Mouse (Mus musculus): ENCODE data around the gene Nalcn. TPM values are rescaled to one million over a fixed set of nuclear protein-coding genes. Genes with fewer than 3 reads are reported as not detected.

The Nalcn gene
- polyA plus RNA-seq, 1 experiment from 2014 or later, result 0.84 TPM

DNA sequence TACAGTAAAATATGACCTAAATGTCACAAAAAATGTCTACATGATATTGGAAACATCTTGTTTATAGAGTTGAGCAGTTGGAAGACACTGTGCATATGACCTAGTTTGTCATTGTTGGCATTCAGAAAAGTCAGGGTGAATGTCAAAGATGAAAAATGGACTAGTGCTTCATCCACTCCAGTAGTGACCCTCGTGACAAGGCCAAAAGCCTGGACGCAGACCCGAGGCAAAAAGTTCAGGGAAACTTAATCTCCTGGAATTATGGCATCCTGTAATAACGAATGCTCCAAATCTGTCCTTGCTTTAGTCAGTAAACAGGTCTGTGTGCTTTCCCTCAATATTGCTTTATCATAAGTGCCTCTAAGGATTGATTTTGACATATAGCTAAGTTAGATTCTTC is 51.6 kb downstream of the Nalcn start:
- no peak overlapping the region for H3K27ac ChIP-seq
- no peaks in the 10 kb centered on the region for H3K9me3 ChIP-seq
- H3K9ac ChIP-seq, result no peak overlapping the region
- no peaks in the 10 kb centered on the region for H3K4me1 ChIP-seq
- no peaks in the 10 kb centered on the region for H3K36me3 ChIP-seq
- H3K4me2 ChIP-seq, result no peak overlapping the region
- H3K4me3 ChIP-seq, result no peak overlapping the region
- 74% methylated on average over 4 of the region's 4 CpGs for WGBS
- ATAC-seq (ENCODE audit: insufficient number of reproducible peaks, low FRiP score, low TSS enrichment, low read depth), result no peak
- no peaks in the 10 kb centered on the region for H3K27me3 ChIP-seq

DNA sequence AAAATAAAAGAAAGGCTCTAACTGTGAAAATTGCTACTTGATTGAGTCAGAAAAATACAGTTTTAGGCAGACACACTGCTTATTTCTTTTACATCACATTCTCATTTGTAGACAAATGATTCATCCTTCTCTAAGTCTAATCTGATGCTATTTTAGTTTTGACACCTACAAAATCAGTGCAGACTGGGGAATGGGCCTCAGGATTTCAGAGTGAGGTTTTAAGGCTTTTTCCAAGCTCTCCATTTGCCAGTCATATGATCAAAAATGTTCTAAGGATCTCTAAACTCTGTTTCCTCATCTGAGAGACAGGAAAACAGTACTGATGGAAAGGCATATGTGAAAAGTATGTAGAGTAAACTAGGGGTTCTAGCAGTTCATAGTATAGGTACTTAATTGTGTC is 52.0 kb downstream of the Nalcn start:
- ATAC-seq (ENCODE audit: insufficient number of reproducible peaks, low FRiP score, low TSS enrichment, low read depth), result no peak
- H3K27me3 ChIP-seq, result no peaks in the 10 kb centered on the region

GRCm38 (mm10) chr14:123566599-123566998 is 60.3 kb downstream of the Nalcn start:
- no peak overlapping the region for H3K4me2 ChIP-seq
- no peaks in the 10 kb centered on the region for H3K36me3 ChIP-seq
- H3K9ac ChIP-seq, result no peak overlapping the region
- H3K4me1 ChIP-seq, result no peaks in the 10 kb centered on the region
- no peak overlapping the region for H3K27ac ChIP-seq
- no peak for ATAC-seq (ENCODE audit: insufficient number of reproducible peaks, low FRiP score, low TSS enrichment, low read depth)
- H3K9me3 ChIP-seq, result no peaks in the 10 kb centered on the region
- 50% methylated on average over 2 of the region's 2 CpGs for WGBS
- H3K27me3 ChIP-seq, result no peaks in the 10 kb centered on the region
- no peak overlapping the region for H3K4me3 ChIP-seq

More for the DNA sequence above, 52.0 kb downstream of the Nalcn start:
- Histone ChIP-seq H3K9ac (no peak overlapping the region), H3K4me3 (no peak overlapping the region), H3K9me3 (no peaks in the 10 kb centered on the region), H3K4me1 (no peaks in the 10 kb centered on the region), H3K36me3 (no peaks in the 10 kb centered on the region), H3K4me2 (no peak overlapping the region), H3K27ac (no peak overlapping the region)

- Histone ChIP-seq H3K4me3 (no peak overlapping the region), H3K4me2 (no peak overlapping the region), H3K27me3 (no peaks in the 10 kb centered on the region), H3K9me3 (no peaks in the 10 kb centered on the region), H3K27ac (no peak overlapping the region), H3K9ac (no peak overlapping the region), H3K4me1 (no peaks in the 10 kb centered on the region), H3K36me3 (no peaks in the 10 kb centered on the region)
- ATAC-seq (ENCODE audit: insufficient number of reproducible peaks, low FRiP score, low TSS enrichment, low read depth), result no peak
These were observed 71.4 kb downstream of the Nalcn start for GRCm38 (mm10) chr14:123555533-123555932.

DNA sequence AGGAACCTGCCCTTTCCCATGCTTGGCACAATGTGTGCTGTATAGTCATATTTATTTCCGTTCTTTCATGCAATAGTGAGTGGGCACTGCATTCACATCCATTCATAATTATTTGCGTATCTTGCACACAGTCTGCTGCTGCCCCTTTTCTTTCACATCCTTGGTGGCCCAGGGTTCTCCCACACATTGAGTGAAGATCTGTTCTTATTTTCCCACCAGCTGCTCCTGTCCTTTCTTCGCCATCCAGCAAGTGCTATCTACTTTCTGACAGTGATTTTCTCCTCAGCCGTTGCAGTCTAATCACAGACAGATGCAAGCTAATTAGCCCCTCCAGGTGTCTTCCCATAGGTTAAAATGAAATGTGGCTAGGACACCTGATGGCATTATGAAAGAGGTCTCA is 72.0 kb downstream of the Nalcn start:
- Histone ChIP-seq H3K4me1 (no peaks in the 10 kb centered on the region), H3K27ac (no peak overlapping the region), H3K4me3 (no peak overlapping the region), H3K9ac (no peak overlapping the region), H3K36me3 (no peaks in the 10 kb centered on the region), H3K9me3 (no peaks in the 10 kb centered on the region), H3K4me2 (no peak overlapping the region), H3K27me3 (no peaks in the 10 kb centered on the region)
- whole genome bisulfite sequencing, result 48% methylated on average over 4 of the region's 4 CpGs
- ATAC-seq (ENCODE audit: insufficient number of reproducible peaks, low FRiP score, low TSS enrichment, low read depth), result no peak

- Histone ChIP-seq H3K9ac (no peak overlapping the region), H3K27me3 (no peaks in the 10 kb centered on the region), H3K4me3 (no peak overlapping the region), H3K9me3 (no peaks in the 10 kb centered on the region), H3K4me2 (no peak overlapping the region), H3K36me3 (no peaks in the 10 kb centered on the region), H3K27ac (no peak overlapping the region), H3K4me1 (no peaks in the 10 kb centered on the region)
- ATAC-seq (ENCODE audit: insufficient number of reproducible peaks, low FRiP score, low TSS enrichment, low read depth), result no peak
These were observed 84.6 kb downstream of the Nalcn start for GRCm38 (mm10) chr14:123542362-123542761.

GRCm38 (mm10) chr14:123535636-123536035 is 91.3 kb downstream of the Nalcn start:
- no peaks in the 10 kb centered on the region for H3K36me3 ChIP-seq
- H3K9me3 ChIP-seq, result no peaks in the 10 kb centered on the region
- H3K4me3 ChIP-seq, result no peak overlapping the region
- H3K4me1 ChIP-seq, result no peaks in the 10 kb centered on the region
- H3K4me2 ChIP-seq, result no peak overlapping the region
- no peaks in the 10 kb centered on the region for H3K27me3 ChIP-seq
- H3K9ac ChIP-seq, result no peak overlapping the region
- ATAC-seq (ENCODE audit: insufficient number of reproducible peaks, low FRiP score, low TSS enrichment, low read depth), result no peak
- no peak overlapping the region for H3K27ac ChIP-seq
- 31% methylated on average over 2 of the region's 2 CpGs for WGBS

GRCm38 (mm10) chr14:123533000-123533399 is 93.9 kb downstream of the Nalcn start:
- H3K36me3 ChIP-seq, result no peaks in the 10 kb centered on the region
- no peaks in the 10 kb centered on the region for H3K4me1 ChIP-seq
- H3K9me3 ChIP-seq, result no peaks in the 10 kb centered on the region
- no peak overlapping the region for H3K4me2 ChIP-seq
- no peaks in the 10 kb centered on the region for H3K27me3 ChIP-seq
- H3K27ac ChIP-seq, result no peak overlapping the region
- no peak overlapping the region for H3K9ac ChIP-seq
- 57% methylated on average over 1 of the region's 1 CpGs for WGBS
- no peak overlapping the region for H3K4me3 ChIP-seq
- ATAC-seq (ENCODE audit: insufficient number of reproducible peaks, low FRiP score, low TSS enrichment, low read depth), result no peak

DNA sequence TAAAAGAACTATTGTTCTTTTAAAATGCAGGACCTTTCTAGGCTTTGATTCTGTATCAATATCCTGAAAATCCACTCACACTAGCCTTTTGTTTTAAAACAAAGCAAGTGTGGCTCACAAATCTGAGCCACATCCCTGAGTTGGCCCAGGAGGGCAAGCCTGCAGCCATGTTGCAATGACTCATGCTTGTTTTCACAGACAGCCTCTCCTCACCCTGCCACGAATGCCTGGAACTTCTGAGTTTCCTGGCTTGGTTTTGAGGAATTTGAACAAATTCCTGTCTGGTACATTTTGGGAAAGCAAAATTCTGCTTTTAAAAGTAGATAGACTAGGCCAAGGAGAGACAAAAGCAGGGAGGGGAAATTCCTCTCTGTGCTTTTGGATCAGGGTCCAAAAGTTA is 95.7 kb downstream of the Nalcn start:
- Histone ChIP-seq H3K27ac (no peak overlapping the region), H3K9me3 (no peaks in the 10 kb centered on the region), H3K4me3 (no peak overlapping the region), H3K36me3 (no peaks in the 10 kb centered on the region), H3K4me1 (no peaks in the 10 kb centered on the region), H3K27me3 (no peaks in the 10 kb centered on the region), H3K4me2 (no peak overlapping the region), H3K9ac (no peak overlapping the region)
- ATAC-seq (ENCODE audit: insufficient number of reproducible peaks, low FRiP score, low TSS enrichment, low read depth), result no peak
- 11% methylated on average over 1 of the region's 1 CpGs for WGBS

GRCm38 (mm10) chr14:123529143-123529542 is 97.8 kb downstream of the Nalcn start:
- peak; percentile 65; the same call in 1 of the 2 replicates for ATAC-seq (ENCODE audit: insufficient number of reproducible peaks, low FRiP score, low TSS enrichment, low read depth)
- Histone ChIP-seq H3K4me2 (no peak overlapping the region), H3K4me3 (no peak overlapping the region), H3K4me1 (no peaks in the 10 kb centered on the region), H3K27me3 (no peaks in the 10 kb centered on the region), H3K9me3 (no peaks in the 10 kb centered on the region), H3K9ac (no peak overlapping the region), H3K27ac (no peak overlapping the region), H3K36me3 (no peaks in the 10 kb centered on the region)

- Histone ChIP-seq H3K36me3 (no peaks in the 10 kb centered on the region), H3K27me3 (no peaks in the 10 kb centered on the region), H3K9ac (no peak overlapping the region), H3K4me3 (no peak overlapping the region), H3K4me1 (no peaks in the 10 kb centered on the region; the same call in 1 of the 2 replicates), H3K4me2 (no peak overlapping the region), H3K9me3 (no peaks in the 10 kb centered on the region), H3K27ac (no peak overlapping the region)
- WGBS, result 31% methylated on average over 8 of the region's 8 CpGs
- no peak for ATAC-seq (ENCODE audit: insufficient number of reproducible peaks, low FRiP score, low TSS enrichment, low read depth)
These were observed 113.4 kb downstream of the Nalcn start for GRCm38 (mm10) chr14:123513376-123514141.

- Histone ChIP-seq H3K9ac (no peak overlapping the region), H3K36me3 (no peaks in the 10 kb centered on the region), H3K4me3 (no peak overlapping the region), H3K4me1 (no peaks in the 10 kb centered on the region; the same call in 1 of the 2 replicates), H3K27ac (no peak overlapping the region), H3K9me3 (no peaks in the 10 kb centered on the region), H3K4me2 (no peak overlapping the region), H3K27me3 (no peaks in the 10 kb centered on the region)
- ATAC-seq (ENCODE audit: insufficient number of reproducible peaks, low FRiP score, low TSS enrichment, low read depth), result no peak
- WGBS, result 63% methylated on average over 2 of the region's 2 CpGs
These were observed 114.0 kb downstream of the Nalcn start for GRCm38 (mm10) chr14:123512923-123513322.

DNA sequence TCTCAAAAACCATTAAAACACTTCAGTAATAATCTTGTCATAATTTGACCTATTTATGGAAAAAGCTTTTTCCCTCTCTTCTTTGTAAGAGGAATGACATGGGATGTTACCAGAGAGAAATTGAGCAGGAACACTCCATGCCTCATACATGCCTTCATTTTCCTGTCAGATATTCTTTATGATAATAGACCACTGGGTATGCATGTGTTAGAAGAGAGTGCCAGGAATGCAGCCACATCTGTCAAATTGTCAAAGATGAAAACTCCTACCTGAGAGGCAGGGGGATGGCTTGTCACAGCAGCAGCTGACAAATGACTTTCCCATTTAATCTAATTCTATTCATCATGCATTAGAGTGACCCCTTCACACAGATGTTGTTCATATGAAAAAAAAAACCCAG is 131.4 kb downstream of the Nalcn start:
- no peak for ATAC-seq (ENCODE audit: insufficient number of reproducible peaks, low FRiP score, low TSS enrichment, low read depth)

More for the DNA sequence above, 131.4 kb downstream of the Nalcn start:
- H3K36me3 ChIP-seq, result no peaks in the 10 kb centered on the region
- H3K27me3 ChIP-seq, result no peaks in the 10 kb centered on the region
- no peak overlapping the region for H3K4me2 ChIP-seq
- no peaks in the 10 kb centered on the region for H3K9me3 ChIP-seq
- no peak overlapping the region for H3K27ac ChIP-seq
- no peak overlapping the region for H3K9ac ChIP-seq
- H3K4me1 ChIP-seq, result no peaks in the 10 kb centered on the region
- H3K4me3 ChIP-seq, result no peak overlapping the region
